Mouse (Mus musculus) liver, adult 2 months (tissue): Measurements from ENCODE around the gene Babam2. TPM values are rescaled to one million over a fixed set of nuclear protein-coding genes. Genes with fewer than 3 reads are reported as not detected.
A peak's percentile ranks its signal among the peaks of the same experiment; 100 is the strongest.

ENCODE experiments used
- DNase-seq: peaks from one replicate; pipeline ENCODE4 v3.0.0-alpha.2; 2011; ENCODE audit warnings: low read depth, low spot score; ENCODE audit errors: extremely low read depth
- H3K27ac ChIP-seq: fragments of 200-500 bp; replicated peaks from 2 replicates; pipeline ENCODE4 v1.5.1; 2012; ENCODE audit warnings: low read depth, mild to moderate bottlenecking, control low read depth, inconsistent platforms, low read length; ENCODE audit not compliant: insufficient read depth
- H3K27me3 ChIP-seq: fragments of 200-500 bp; 2 replicates; pipeline ENCODE4 v1.6.1; 2012; ENCODE audit warnings: mild to moderate bottlenecking, moderate library complexity, low read length, inconsistent platforms; ENCODE audit not compliant: control insufficient read depth, insufficient read depth
- H3K36me3 ChIP-seq: fragments of 200-500 bp; 2 replicates; pipeline ENCODE4 v1.6.1; 2012; ENCODE audit warnings: low read length, inconsistent platforms; ENCODE audit not compliant: control insufficient read depth, insufficient read depth
- H3K4me1 ChIP-seq: fragments of 200-500 bp; 2 replicates; pipeline ENCODE4 v1.6.1; 2011; ENCODE audit warnings: low read length; ENCODE audit not compliant: control insufficient read depth, insufficient read depth
- H3K4me3 ChIP-seq: fragments of 200-500 bp; 2 replicates; pipeline ENCODE4 v1.5.1; 2011; ENCODE audit warnings: low read depth, mild to moderate bottlenecking, control low read depth, low read length, moderate library complexity; ENCODE audit not compliant: insufficient read depth
- H3K79me2 ChIP-seq: fragments of 200-500 bp; 2 replicates; pipeline ENCODE4 v1.6.1; 2012; ENCODE audit warnings: inconsistent platforms, mild to moderate bottlenecking, low read length, moderate library complexity; ENCODE audit not compliant: control insufficient read depth, insufficient read depth
- H3K9ac ChIP-seq: fragments of 200-500 bp; 2 replicates; pipeline ENCODE4 v1.6.1; 2012; ENCODE audit warnings: low read depth, mild to moderate bottlenecking, control low read depth, inconsistent platforms, low read length
- CTCF ChIP-seq: fragments of 200-500 bp; IDR thresholded peaks from 2 replicates; pipeline ENCODE4 v1.5.1; 2011; ENCODE audit warnings: low read depth, low read length, control low read depth
- POLR2A ChIP-seq: fragments of 200-500 bp; IDR thresholded peaks from 2 replicates; pipeline ENCODE4 v1.6.1; 2011; ENCODE audit warnings: low read length, control low read depth; ENCODE audit not compliant: insufficient read depth; ENCODE audit errors: extremely low read depth
- WGBS: fragments of 180-500 bp; shearing (Covaris S2); methylation state at CpG from one replicate; pipeline ENCODE4 v1.1.7; 2018; 5-methylcytosine and 5-hydroxymethylcytosine counted together
- polyA plus RNA-seq: library from polyadenylated mRNA; depleted of rRNA; stranded (reverse); fragments of >200 nt; gene quantifications from 2 replicates; pipeline ENCODE4 v1.2.3, GENCODE M21; 2012
- total RNA-seq: library from RNA; depleted of rRNA; stranded (reverse); fragments of >200 nt; gene quantifications from 2 replicates; pipeline ENCODE4 v1.2.3, GENCODE M21; 2014

Gene Babam2
- total and polyA plus RNA-seq, 2 experiments: 18.9 to 20.1 TPM

DNA sequence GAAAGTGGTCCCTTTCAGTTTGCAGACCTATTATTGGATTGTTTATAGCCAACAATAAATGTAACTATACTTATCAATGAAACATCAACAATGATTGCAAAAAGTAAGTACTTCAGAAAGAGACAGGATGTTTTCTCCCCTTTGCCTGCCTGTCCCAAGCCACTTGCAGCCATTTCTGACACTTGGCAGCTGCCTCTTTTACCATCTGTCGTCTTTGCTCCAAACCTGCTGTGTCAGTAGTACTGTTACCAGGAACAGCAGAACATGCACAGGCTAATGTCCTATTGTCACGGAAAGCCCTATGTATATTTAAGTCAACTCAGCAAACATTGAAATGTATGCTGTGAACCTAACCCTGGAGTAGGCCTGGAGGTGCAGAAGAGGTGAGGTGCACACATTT is 339.4 kb downstream of the Babam2 start:
- TF ChIP-seq POLR2A: no peak
- H3K4me3 ChIP-seq: no peak overlapping the region
- no peak for DNase-seq
- no peak overlapping the region for H3K9ac ChIP-seq
- H3K36me3 ChIP-seq: no peaks in the 10 kb centered on the region
- H3K79me2 ChIP-seq: no peaks in the 10 kb centered on the region
- H3K4me1 ChIP-seq: peaks cover 36% of the 10 kb centered on the region
- no peaks in the 10 kb centered on the region for H3K27me3 ChIP-seq
- no peak overlapping the region for H3K27ac ChIP-seq
- WGBS: 62% methylated on average over 2 of the region's 2 CpGs

DNA sequence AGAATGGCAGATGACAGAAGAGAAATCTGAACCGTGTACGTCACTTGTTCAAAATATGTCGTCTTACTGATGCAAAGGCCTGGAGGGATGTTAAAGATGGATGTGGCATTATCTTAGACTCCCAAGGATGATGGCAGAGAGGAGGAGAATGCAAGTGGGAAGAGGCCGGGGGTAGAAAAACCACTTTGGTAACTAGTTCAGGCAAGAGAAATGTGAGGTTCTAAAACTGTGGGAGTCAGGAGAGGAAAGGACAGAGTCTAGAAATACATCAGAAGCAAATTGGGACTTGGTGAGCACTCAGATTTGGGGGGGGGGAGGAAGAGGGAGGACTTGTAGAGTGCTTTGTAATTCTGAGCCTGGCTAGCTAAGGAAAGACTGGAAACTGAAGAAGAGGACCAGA is 340.1 kb downstream of the Babam2 start:
- no peak overlapping the region for H3K9ac ChIP-seq
- H3K27me3 ChIP-seq: no peaks in the 10 kb centered on the region
- WGBS: 95% methylated on average over 4 of the region's 4 CpGs
- H3K4me3 ChIP-seq: no peak overlapping the region
- no peak for TF ChIP-seq POLR2A
- TF ChIP-seq CTCF: no peak
- H3K36me3 ChIP-seq: no peaks in the 10 kb centered on the region
- H3K27ac ChIP-seq: no peak overlapping the region
- DNase-seq: no peak
- no peaks in the 10 kb centered on the region for H3K79me2 ChIP-seq
- H3K4me1 ChIP-seq: peaks cover 36% of the 10 kb centered on the region

DNA sequence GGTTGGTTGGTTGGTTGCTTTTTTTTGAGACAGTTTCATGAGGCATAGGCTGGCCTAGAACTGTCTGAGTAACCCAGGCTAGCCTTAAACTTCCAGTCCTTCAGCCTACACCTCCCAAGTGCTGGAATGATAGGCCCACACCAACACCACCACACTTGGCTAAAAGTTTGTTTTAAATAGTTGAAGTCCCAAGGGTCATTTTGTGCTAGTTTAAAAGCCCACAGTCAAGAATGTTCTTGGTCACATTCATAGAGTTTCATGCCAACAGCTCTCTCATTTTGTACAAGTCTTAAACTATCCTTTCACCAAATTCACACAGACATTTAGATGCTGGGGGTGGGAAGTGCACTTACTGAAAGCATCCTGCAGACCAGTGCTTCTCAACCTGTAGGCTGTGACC is 341.5 kb downstream of the Babam2 start:
- TF ChIP-seq CTCF: no peak
- no peak for TF ChIP-seq POLR2A
- no peak overlapping the region for H3K4me3 ChIP-seq
- peak overlapping the region; percentile 47; the same call in 1 of the 2 replicates for H3K27ac ChIP-seq
- peaks cover 30% of the 10 kb centered on the region for H3K4me1 ChIP-seq
- peak; percentile 29 for DNase-seq
- H3K79me2 ChIP-seq: no peaks in the 10 kb centered on the region
- no peaks in the 10 kb centered on the region for H3K36me3 ChIP-seq
- no peaks in the 10 kb centered on the region for H3K27me3 ChIP-seq
- no peak overlapping the region for H3K9ac ChIP-seq

DNA sequence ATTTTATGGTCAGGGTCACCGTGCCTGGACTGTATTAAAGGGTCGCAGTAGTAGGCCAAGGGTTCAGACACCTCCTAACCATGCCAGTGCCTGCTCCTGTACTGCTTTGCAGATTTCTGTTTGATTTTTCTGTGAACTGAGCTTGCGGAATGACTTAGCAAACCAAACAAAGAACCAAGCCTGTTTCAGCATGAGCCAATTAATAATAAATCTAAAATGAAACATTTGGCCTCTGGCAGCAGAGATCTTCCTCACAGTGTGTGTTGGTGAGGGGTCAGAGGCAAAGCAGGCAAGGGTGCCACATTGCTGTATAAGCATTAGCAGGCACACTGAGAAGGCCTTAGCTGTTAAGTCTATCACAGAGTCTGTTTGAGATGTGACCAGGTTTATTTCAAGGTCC is 342.0 kb downstream of the Babam2 start:
- TF ChIP-seq CTCF (no peak), POLR2A (no peak)
- 28% methylated on average over 3 of the region's 3 CpGs for WGBS
- H3K36me3 ChIP-seq: no peaks in the 10 kb centered on the region
- peak; percentile 86 for DNase-seq
- H3K79me2 ChIP-seq: no peaks in the 10 kb centered on the region
- no peak overlapping the region for H3K4me3 ChIP-seq
- no peaks in the 10 kb centered on the region for H3K27me3 ChIP-seq
- H3K4me1 ChIP-seq: peaks cover 26% of the 10 kb centered on the region
- H3K9ac ChIP-seq: no peak overlapping the region
- H3K27ac ChIP-seq: peak overlapping the region; percentile 47; the same call in 1 of the 2 replicates

DNA sequence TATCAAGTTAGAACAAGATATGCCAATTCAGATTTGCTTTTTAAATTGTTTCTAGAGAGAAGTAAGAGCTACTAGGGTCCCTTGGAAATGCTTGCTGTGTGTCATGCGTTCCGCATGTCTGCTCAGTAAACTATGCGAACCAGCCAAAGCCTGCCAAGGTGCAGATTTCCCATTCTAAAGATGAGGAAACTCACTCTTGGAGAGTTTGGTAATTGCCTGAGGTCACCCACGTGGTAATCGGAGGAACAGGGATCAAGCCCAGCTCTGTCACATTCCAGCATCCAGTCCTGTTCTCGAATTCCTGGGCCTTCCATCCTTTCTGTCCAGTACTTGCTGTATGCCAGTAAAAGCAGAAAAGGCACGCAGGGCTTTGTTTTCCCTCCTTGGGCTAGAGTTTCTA is 345.7 kb downstream of the Babam2 start:
- Histone ChIP-seq H3K4me1 (peaks cover 14% of the 10 kb centered on the region), H3K27me3 (no peaks in the 10 kb centered on the region), H3K36me3 (no peaks in the 10 kb centered on the region), H3K9ac (no peak overlapping the region), H3K27ac (no peak overlapping the region), H3K4me3 (no peak overlapping the region), H3K79me2 (no peaks in the 10 kb centered on the region)
- no peak for TF ChIP-seq POLR2A
- no peak for TF ChIP-seq CTCF
- 90% methylated on average over 7 of the region's 7 CpGs for WGBS
- no peak for DNase-seq

DNA sequence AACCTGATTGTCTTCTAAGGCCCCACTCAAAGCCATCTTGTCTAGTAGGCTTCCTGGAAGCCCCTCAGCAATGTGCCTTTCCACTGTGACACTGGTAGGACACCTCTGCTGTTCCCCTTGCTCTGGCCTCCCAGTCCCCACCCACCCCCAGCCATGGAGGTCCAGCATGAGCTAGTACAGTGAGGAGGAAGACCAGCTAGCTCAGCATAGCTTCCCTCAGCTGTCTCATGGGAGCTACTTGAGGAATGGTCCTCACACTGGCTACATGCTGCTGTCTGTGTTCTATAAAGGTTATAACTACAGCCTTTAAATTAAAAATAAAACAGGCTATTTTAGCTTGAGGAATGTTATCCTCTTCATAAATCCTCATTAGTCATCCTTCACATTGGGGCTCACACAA is 346.5 kb downstream of the Babam2 start:
- no peaks in the 10 kb centered on the region for H3K27me3 ChIP-seq
- TF ChIP-seq POLR2A (no peak), CTCF (no peak)
- DNase-seq: no peak

More for the DNA sequence above, 346.5 kb downstream of the Babam2 start:
- no peaks in the 10 kb centered on the region for H3K79me2 ChIP-seq
- H3K9ac ChIP-seq: no peak overlapping the region
- peaks cover 7% of the 10 kb centered on the region for H3K4me1 ChIP-seq
- H3K36me3 ChIP-seq: no peaks in the 10 kb centered on the region
- H3K27ac ChIP-seq: no peak overlapping the region
- H3K4me3 ChIP-seq: no peak overlapping the region
